Mouse (Mus musculus) embryonic facial prominence, embryonic 15.5 days (tissue): Measurements from ENCODE around the gene Parpbp. TPM values are rescaled to one million over a fixed set of nuclear protein-coding genes. Genes with fewer than 3 reads are reported as not detected.

Source experiments
- polyA plus RNA-seq: library from polyadenylated mRNA; unstranded; fragments of >200 nt; fragmentation: Nextera tagmentation; extraction: Ambion mirVana; gene quantifications from 2 replicates; pipeline ENCODE4 v1.2.1, GENCODE M21; 2015

Gene Parpbp
- polyA plus RNA-seq, 1 experiment from 2014 or later = 8.6 TPM

Other genes with a start within 250 kb of the Parpbp start
- gene Pmch, start 55.9 kb downstream of the Parpbp start, polyA plus RNA-seq = 0.27 and 0.41 TPM in 2 replicates
- 60.3 and 63.8 TPM in 2 replicates for gene Nup37, start 51 bp upstream of the Parpbp start, polyA plus RNA-seq
- gene Washc3, start 54.2 kb upstream of the Parpbp start, polyA plus RNA-seq = 61.3 and 63.8 TPM in 2 replicates
- gene Dram1, start 232.1 kb upstream of the Parpbp start, polyA plus RNA-seq = 3.1 and 3.5 TPM in 2 replicates
- gene Gnptab, start 232.2 kb upstream of the Parpbp start, polyA plus RNA-seq = 11.0 and 11.1 TPM in 2 replicates